Mouse (Mus musculus): ENCODE results near the gene Gpr15.

Gene Gpr15

DNA sequence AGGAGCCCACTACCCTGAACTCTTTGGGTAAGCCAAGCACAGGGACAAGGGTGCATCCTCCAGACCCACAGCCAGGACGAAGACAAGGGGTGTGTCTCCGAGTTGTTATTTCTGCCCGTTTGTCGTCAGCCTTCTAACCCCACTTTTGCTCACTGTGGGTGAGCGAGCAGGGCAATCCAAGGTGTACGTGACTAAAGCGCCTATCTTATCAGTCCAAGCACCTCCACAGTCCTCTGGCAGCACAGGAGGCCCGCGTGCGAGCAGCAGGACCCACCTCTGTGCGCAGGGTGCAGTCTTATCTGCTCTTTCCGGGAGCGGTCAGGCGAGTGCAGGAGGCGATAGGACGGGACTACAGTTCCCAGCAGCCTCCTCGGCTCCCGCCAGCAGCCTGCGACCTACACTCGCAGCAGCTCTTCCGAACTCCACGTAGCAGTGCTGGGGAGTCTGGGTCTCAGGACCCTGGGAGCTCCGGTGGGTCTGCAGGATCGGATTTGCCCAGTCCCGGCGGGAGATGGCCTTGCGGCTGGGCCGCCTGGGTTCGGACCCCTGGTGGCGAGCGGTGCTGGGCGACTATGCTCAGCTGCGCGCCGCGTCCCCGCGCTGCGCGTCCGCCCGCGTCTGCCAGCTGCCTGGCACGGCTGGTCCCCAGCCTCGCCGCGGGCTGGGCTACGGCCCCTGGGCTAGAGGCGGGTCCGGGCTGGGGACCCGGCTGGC, 48.8 kb downstream of the Gpr15 start, which contains the start of gene Cpox:
Cpox (plus strand) TSS at position 376 of the 714 bp plus-strand sequence.
- peak; percentile 84 for DNase-seq

- DNase-seq, result no peak
These were observed 49.6 kb downstream of the Gpr15 start for GRCm38 (mm10) chr16:58669264-58669663.

GRCm38 (mm10) chr16:58668586-58668985, 50.3 kb downstream of the Gpr15 start:
- DNase-seq, result no peak
